20 mouse cellular contexts compared by ENCODE assay signal in genomic region chr1:33672083-33672482, GRCm38 (mm10). TPM values are rescaled to one million over a fixed set of nuclear protein-coding genes. Genes with fewer than 3 reads are reported as not detected.
DNase-seq lines count a peak whose midpoint lies in the region; ATAC-seq and TF ChIP-seq lines count a peak whose summit lies in the region.
"Had no signal": no experiment of that assay in that cellular context is flagged by ENCODE, and none has a peak within 500 bp of the region (broad histone marks: within the 10 kb centered on the region; RNA-seq: fewer than 3 reads in every experiment).

No protein-coding gene starts in this region.

- peaks cover 2% of the 10 kb centered on the region; the same call in 1 of the 2 replicates for H3K4me1 ChIP-seq in heart, adult 2 months (ENCODE audit: control insufficient read depth, insufficient read depth, low read length)
- H3K4me1 ChIP-seq in liver, embryonic 14.5 days (replicated peaks; ENCODE audit: control insufficient read depth in 2 of 2, insufficient read depth in 2 of 2, low read length in 1 of 2), result peaks cover 16 to 18% of the 10 kb centered on the region in 2 experiments
- H3K4me1 ChIP-seq: stomach, embryonic 15.5 days had no signal

- no peaks in the 10 kb centered on the region for H3K27me3 ChIP-seq in heart, adult 2 months (ENCODE audit: control insufficient read depth, insufficient read depth, low read length)
- H3K27me3 ChIP-seq in liver, embryonic 14.5 days (ENCODE audit: control insufficient read depth, insufficient read depth, low read length), result no peaks in the 10 kb centered on the region
- H3K27me3 ChIP-seq: embryonic facial prominence, embryonic 12.5 days; forebrain, embryonic 13.5 days; hindbrain, embryonic 13.5 days; limb, embryonic 13.5 days; midbrain, embryonic 15.5 days; stomach, embryonic 15.5 days had no signal

- H3K27ac ChIP-seq in heart, adult 2 months, result no peak overlapping the region
- H3K27ac ChIP-seq in liver, embryonic 14.5 days, result peak overlapping the region; percentile 64
- H3K27ac ChIP-seq: embryonic facial prominence, embryonic 12.5 days; forebrain, embryonic 13.5 days; hindbrain, embryonic 13.5 days; limb, embryonic 13.5 days; macrophage; midbrain, embryonic 10.5 days; midbrain, embryonic 15.5 days had no signal

- H3K4me3 ChIP-seq in heart, adult 2 months, result no peak overlapping the region
- H3K4me3 ChIP-seq in liver, embryonic 14.5 days (ENCODE audit: insufficient read depth in 1 of 2, low read depth in 2 of 2, low read length in 2 of 2), result no peak overlapping the region
- H3K4me3 ChIP-seq: embryonic facial prominence, embryonic 12.5 days; forebrain, embryonic 13.5 days; hindbrain, embryonic 13.5 days; limb, embryonic 13.5 days; midbrain, embryonic 10.5 days; midbrain, embryonic 15.5 days; stomach, embryonic 15.5 days had no signal

- no peak overlapping the region for H3K9ac ChIP-seq in heart, adult 2 months (ENCODE audit: low read depth, low read length)
- no peak overlapping the region; the same call in 1 of the 2 replicates for H3K9ac ChIP-seq in liver, embryonic 14.5 days (replicated peaks)
- H3K9ac ChIP-seq: embryonic facial prominence, embryonic 12.5 days; forebrain, embryonic 13.5 days; hindbrain, embryonic 13.5 days; limb, embryonic 13.5 days; midbrain, embryonic 15.5 days; stomach, embryonic 15.5 days had no signal

- DNase-seq in heart, adult 11 months, result peak; percentile 74
- no peak for DNase-seq in heart, adult 2 months
- peak; percentile 72 to 77 (median 72) for DNase-seq in liver, embryonic 14.5 days (ENCODE audit: low read depth in 3 of 3, low spot score in 3 of 3)
- DNase-seq in cerebellum, adult 8-10 months, result no peak
- no peak for DNase-seq in right cerebral cortex, postnatal 10 days (ENCODE audit: low spot score in 2 of 2)
- DNase-seq in adrenal gland, postnatal 25 days, result no peak
- DNase-seq: heart, postnatal 36 days; lung, adult 2 months had no signal

- TF ChIP-seq POLR2A in heart, adult 2 months (IDR thresholded peaks at IDR 0.05; ENCODE audit: insufficient read depth, low read depth, low read length), result no peak

- intact Hi-C loops in heart, adult 2 months (cut with DNase I), result loop anchor here (2.0 to 5.0 kb wide), 2 partner anchors 67 to 140 kb away; partner anchors contain the start of gene Zfp451

- no peak for TF ChIP-seq CTCF in heart, adult 2 months (IDR thresholded peaks at IDR 0.05)
- no peak for TF ChIP-seq CTCF in liver, embryonic 14.5 days (IDR thresholded peaks at IDR 0.05; ENCODE audit: low read depth)

- H3K36me3 ChIP-seq in heart, adult 2 months (ENCODE audit: control insufficient read depth, insufficient read depth, low read length), result no peaks in the 10 kb centered on the region
- peaks cover 8% of the 10 kb centered on the region; the same call in 1 of the 2 replicates for H3K36me3 ChIP-seq in liver, embryonic 14.5 days (replicated peaks; ENCODE audit: control insufficient read depth, insufficient read depth, low read depth)
- H3K36me3 ChIP-seq: hindbrain, embryonic 13.5 days; midbrain, embryonic 15.5 days; stomach, embryonic 15.5 days had no signal

- no peaks in the 10 kb centered on the region for H3K9me3 ChIP-seq in liver, embryonic 14.5 days (ENCODE audit: control insufficient read depth, low read length)
- H3K9me3 ChIP-seq: embryonic facial prominence, embryonic 12.5 days; forebrain, embryonic 13.5 days; hindbrain, embryonic 13.5 days; limb, embryonic 13.5 days; midbrain, embryonic 10.5 days; midbrain, embryonic 15.5 days; stomach, embryonic 15.5 days had no signal

- 58% methylated on average over 3 of the region's 3 CpGs for WGBS in heart, adult 2 months
- 24% methylated on average over 3 of the region's 3 CpGs for WGBS in liver, embryonic 14.5 days (ENCODE audit: insufficient replicate concordance)

- H3K4me2 ChIP-seq in liver, embryonic 14.5 days (ENCODE audit: low read depth), result peak overlapping the region; percentile 23
- H3K4me2 ChIP-seq: embryonic facial prominence, embryonic 12.5 days; forebrain, embryonic 13.5 days; heart, embryonic 11.5 days; hindbrain, embryonic 13.5 days; limb, embryonic 13.5 days; midbrain, embryonic 15.5 days; stomach, embryonic 15.5 days had no signal

- H3K79me2 ChIP-seq in heart, adult 2 months (replicated peaks; ENCODE audit: control insufficient read depth, insufficient read depth, low read length), result no peaks in the 10 kb centered on the region

- TF ChIP-seq EP300 in heart, adult 2 months (IDR thresholded peaks at IDR 0.05; ENCODE audit: insufficient read depth, low read depth, low read length), result no peak
- TF ChIP-seq EP300 in liver, embryonic 14.5 days (IDR thresholded peaks at IDR 0.05; ENCODE audit: low read depth), result peak; percentile 89

- peak; percentile 71 for ATAC-seq in erythroid progenitor cell, adult 5-6 weeks (replicated peaks; ENCODE audit: low FRiP score, poor library complexity, severe bottlenecking)
- ATAC-seq in liver, embryonic 14.5 days (ENCODE audit: insufficient read depth), result peak; percentile 74
- ATAC-seq in megakaryocyte-erythroid progenitor cell, adult 5-6 weeks (replicated peaks; ENCODE audit: low FRiP score, low TSS enrichment, poor library complexity, severe bottlenecking), result peak; percentile 75
- ATAC-seq: forebrain, embryonic 13.5 days; intestine, postnatal 0 days; midbrain, embryonic 15.5 days had no signal

RNA-seq across cellular contexts. Expression of gene Prim2, which starts 2.5 kb away (rescaled TPM):
- total RNA-seq in heart, adult 2 months (2021), result 1 to 10 TPM; 2.3 TPM
- 1.1 and 2.8 TPM in 2 replicates for polyA plus RNA-seq in heart, adult 2 months (2012; rRNA removed)
- 62.5 and 83.6 TPM in 2 replicates for total RNA-seq in erythroid progenitor cell, adult 5-6 weeks (2015; ENCODE audit: low replicate concordance)
- 84.2 and 84.9 TPM in 2 replicates for total RNA-seq in erythroid progenitor cell, adult 5-6 weeks (2017; ENCODE audit: low replicate concordance)
- polyA plus RNA-seq in liver, embryonic 14.5 days (2012; rRNA removed), result 23.4 and 34.1 TPM in 2 replicates
- 38.1 and 40.7 TPM in 2 replicates for polyA plus RNA-seq in liver, embryonic 14.5 days (2014; fragmentation: Nextera tagmentation; extraction: Ambion mirVana)
- 88.7 and 102 TPM in 2 replicates for total RNA-seq in megakaryocyte-erythroid progenitor cell, adult 5-6 weeks (2014; fragmentation: Nextera tagmentation)
- 94.2 and 137 TPM in 2 replicates for total RNA-seq in megakaryocyte-erythroid progenitor cell, adult 5-6 weeks (2017)
- total RNA-seq in adrenal gland, postnatal 25 days (2021), result 7.4 and 8.0 TPM in 2 replicates

RNA-seq across cellular contexts. Expression of gene Rab23, which starts 47.6 kb away (rescaled TPM):
- total RNA-seq in heart, adult 2 months (2021), result 10 to 100 TPM in 1 of 2 experiments, 1 to 10 TPM in 1; 8.1 to 10.6 TPM
- polyA plus RNA-seq in heart, adult 2 months (2012; rRNA removed), result 5.3 and 8.2 TPM in 2 replicates
- 1.7 and 3.6 TPM in 2 replicates for total RNA-seq in erythroid progenitor cell, adult 5-6 weeks (2015; ENCODE audit: low replicate concordance)
- 4.0 and 8.9 TPM in 2 replicates for total RNA-seq in erythroid progenitor cell, adult 5-6 weeks (2017; ENCODE audit: low replicate concordance)
- 2.1 and 2.5 TPM in 2 replicates for polyA plus RNA-seq in liver, embryonic 14.5 days (2012; rRNA removed)
- 2.9 and 3.8 TPM in 2 replicates for polyA plus RNA-seq in liver, embryonic 14.5 days (2014; fragmentation: Nextera tagmentation; extraction: Ambion mirVana)
- total RNA-seq in megakaryocyte-erythroid progenitor cell, adult 5-6 weeks (2014; fragmentation: Nextera tagmentation), result 1.6 and 3.5 TPM in 2 replicates
- 0.99 and 4.2 TPM in 2 replicates for total RNA-seq in megakaryocyte-erythroid progenitor cell, adult 5-6 weeks (2017)
- total RNA-seq in adrenal gland, postnatal 25 days (2021), result 11.0 and 17.6 TPM in 2 replicates

Comparison
In these comparisons a context has a peak if more than half of its experiments do, and no peak if none do; other contexts are left out.
1. DNase-seq: peak in heart, adult 11 months (single experiment) and liver, embryonic 14.5 days (3 of 3); none in heart, adult 2 months (0 of 2), cerebellum, adult 8-10 months (single experiment), right cerebral cortex, postnatal 10 days (0 of 2) and adrenal gland, postnatal 25 days (single experiment).
2. Peak in every context shown above with its lines, with median percentiles within 50 percentile points of each other: ATAC-seq.